Comparison of ENCODE assay signal across 19 mouse cellular contexts in genomic region chr2:93123829-93124228, GRCm38 (mm10).
DNase-seq lines count a peak whose midpoint lies in the region; ATAC-seq and TF ChIP-seq lines count a peak whose summit lies in the region.
"Had no signal": no experiment of that assay in that cellular context is flagged by ENCODE, and none has a peak within 500 bp of the region (broad histone marks: within the 10 kb centered on the region; RNA-seq: fewer than 3 reads in every experiment).

No protein-coding gene starts in this region.

- no peak overlapping the region for H3K4me2 ChIP-seq in midbrain, postnatal 0 days (ENCODE audit: low read depth, low read length, poor library complexity, severe bottlenecking)
- H3K4me2 ChIP-seq in embryonic facial prominence, embryonic 14.5 days (ENCODE audit: low read depth, low read length) = no peak overlapping the region
- H3K4me2 ChIP-seq in hindbrain, embryonic 15.5 days = no peak overlapping the region
- no peak overlapping the region for H3K4me2 ChIP-seq in midbrain, embryonic 16.5 days (ENCODE audit: low read length)
- H3K4me2 ChIP-seq: embryonic facial prominence, embryonic 15.5 days; heart, embryonic 12.5 days; liver, embryonic 13.5 days; lung, embryonic 15.5 days had no signal

- no peaks in the 10 kb centered on the region for H3K9me3 ChIP-seq in midbrain, embryonic 10.5 days (replicated peaks)
- H3K9me3 ChIP-seq in midbrain, postnatal 0 days (ENCODE audit: low read length) = no peaks in the 10 kb centered on the region
- no peaks in the 10 kb centered on the region for H3K9me3 ChIP-seq in embryonic facial prominence, embryonic 14.5 days (ENCODE audit: control insufficient read depth, low read length)
- H3K9me3 ChIP-seq in hindbrain, embryonic 15.5 days = no peaks in the 10 kb centered on the region
- H3K9me3 ChIP-seq in midbrain, embryonic 16.5 days (replicated peaks; ENCODE audit: control insufficient read depth, low read length, poor library complexity, severe bottlenecking) = no peaks in the 10 kb centered on the region
- H3K9me3 ChIP-seq: embryonic facial prominence, embryonic 15.5 days; heart, embryonic 12.5 days; liver, embryonic 13.5 days; lung, embryonic 15.5 days had no signal

- peaks cover 37% of the 10 kb centered on the region for H3K4me1 ChIP-seq in midbrain, embryonic 10.5 days
- H3K4me1 ChIP-seq in midbrain, postnatal 0 days (ENCODE audit: insufficient read depth, low read length) = peaks cover 4% of the 10 kb centered on the region; the same call in 1 of the 2 replicates
- 0 out of 2 replicates have a peak, but pooled peaks cover 2% of the 10 kb centered on the region for H3K4me1 ChIP-seq in embryonic facial prominence, embryonic 14.5 days (ENCODE audit: control insufficient read depth, insufficient read depth, low read length)
- H3K4me1 ChIP-seq in hindbrain, embryonic 15.5 days (replicated peaks) = peaks cover 31% of the 10 kb centered on the region
- H3K4me1 ChIP-seq in midbrain, embryonic 16.5 days (ENCODE audit: control insufficient read depth, insufficient read depth, low read length) = peaks cover 16% of the 10 kb centered on the region; the same call in 1 of the 2 replicates
- H3K4me1 ChIP-seq: liver, embryonic 13.5 days had no signal

- TF ChIP-seq CTCF in midbrain, postnatal 0 days (IDR thresholded peaks at IDR 0.05) = no peak

- 84% methylated on average over 11 of the region's 11 CpGs for WGBS in midbrain, embryonic 10.5 days
- WGBS in midbrain, postnatal 0 days = 70% methylated on average over 11 of the region's 11 CpGs
- WGBS in embryonic facial prominence, embryonic 14.5 days = 64% methylated on average over 11 of the region's 11 CpGs
- 54% methylated on average over 11 of the region's 11 CpGs for WGBS in hindbrain, embryonic 15.5 days
- 68% methylated on average over 11 of the region's 11 CpGs for WGBS in midbrain, embryonic 16.5 days

- DNase-seq in midbrain, embryonic 10.5 days (ENCODE audit: low spot score) = no peak
- DNase-seq in midbrain, postnatal 0 days (ENCODE audit: low spot score) = no peak
- DNase-seq in embryonic facial prominence, embryonic 14.5 days (ENCODE audit: low spot score) = no peak
- DNase-seq in liver = no peak
- no peak for DNase-seq in cerebellum, adult 9-11 months
- DNase-seq: adrenal gland, adult 2 months; cerebellum, postnatal 10 days; gastrocnemius, postnatal 36 days; heart, postnatal 14 days; liver, embryonic 13.5 days; thymus, postnatal 25 days had no signal

- no peak overlapping the region for H3K9ac ChIP-seq in midbrain, postnatal 0 days (replicated peaks; ENCODE audit: low read length, poor library complexity, severe bottlenecking)
- H3K9ac ChIP-seq in embryonic facial prominence, embryonic 14.5 days (ENCODE audit: low read depth, low read length) = no peak overlapping the region
- no peak overlapping the region for H3K9ac ChIP-seq in hindbrain, embryonic 15.5 days
- H3K9ac ChIP-seq in midbrain, embryonic 16.5 days (ENCODE audit: low read depth, low read length) = peak overlapping the region; percentile 40; the same call in 1 of the 2 replicates
- H3K9ac ChIP-seq: embryonic facial prominence, embryonic 15.5 days; heart, embryonic 12.5 days; liver, embryonic 13.5 days; lung, embryonic 15.5 days had no signal

- H3K27ac ChIP-seq in midbrain, embryonic 10.5 days (replicated peaks) = peak overlapping the region; percentile 49; the same call in 1 of the 2 replicates
- H3K27ac ChIP-seq in midbrain, postnatal 0 days (ENCODE audit: low read depth, low read length) = no peak overlapping the region
- H3K27ac ChIP-seq in embryonic facial prominence, embryonic 14.5 days (replicated peaks; ENCODE audit: low read depth, low read length) = no peak overlapping the region
- H3K27ac ChIP-seq in hindbrain, embryonic 15.5 days (replicated peaks) = 0 out of 2 replicates have a peak overlapping the region, but pooled peaks have one; percentile 15
- H3K27ac ChIP-seq in midbrain, embryonic 16.5 days (ENCODE audit: low read length) = no peak overlapping the region; the same call in 1 of the 2 replicates
- H3K27ac ChIP-seq: embryonic facial prominence, embryonic 15.5 days; liver, embryonic 13.5 days; lung, embryonic 15.5 days; macrophage had no signal

- H3K4me3 ChIP-seq in midbrain, embryonic 10.5 days = no peak overlapping the region
- no peak overlapping the region for H3K4me3 ChIP-seq in midbrain, postnatal 0 days (ENCODE audit: low read depth, low read length)
- H3K4me3 ChIP-seq in embryonic facial prominence, embryonic 14.5 days (ENCODE audit: low read depth, low read length) = no peak overlapping the region
- H3K4me3 ChIP-seq in hindbrain, embryonic 15.5 days = no peak overlapping the region
- H3K4me3 ChIP-seq in midbrain, embryonic 16.5 days (ENCODE audit: low read depth, low read length) = no peak overlapping the region
- H3K4me3 ChIP-seq: embryonic facial prominence, embryonic 15.5 days; heart, embryonic 12.5 days; liver, embryonic 13.5 days; lung, embryonic 15.5 days had no signal

- ATAC-seq in midbrain, postnatal 0 days (ENCODE audit: low FRiP score) = no peak
- 0 out of 2 replicates have a peak, but pooled peaks have one; percentile 23 for ATAC-seq in embryonic facial prominence, embryonic 14.5 days (ENCODE audit: low read depth)
- ATAC-seq in hindbrain, embryonic 15.5 days (ENCODE audit: low FRiP score, low read depth) = peak; percentile 24; the same call in 1 of the 2 replicates
- peak; percentile 9; the same call in 1 of the 2 replicates for ATAC-seq in midbrain, embryonic 16.5 days
- ATAC-seq in CD4-positive, CD25-positive, alpha-beta regulatory T cell, adult 4 months = no peak
- ATAC-seq: forebrain, embryonic 14.5 days had no signal

- no peaks in the 10 kb centered on the region for H3K36me3 ChIP-seq in midbrain, embryonic 10.5 days
- no peaks in the 10 kb centered on the region for H3K36me3 ChIP-seq in midbrain, postnatal 0 days (ENCODE audit: insufficient read depth, low read length)
- no peaks in the 10 kb centered on the region for H3K36me3 ChIP-seq in embryonic facial prominence, embryonic 14.5 days (ENCODE audit: control insufficient read depth, insufficient read depth, low read length)
- no peaks in the 10 kb centered on the region for H3K36me3 ChIP-seq in hindbrain, embryonic 15.5 days
- no peaks in the 10 kb centered on the region for H3K36me3 ChIP-seq in midbrain, embryonic 16.5 days (ENCODE audit: control insufficient read depth, insufficient read depth, low read length)
- H3K36me3 ChIP-seq: embryonic facial prominence, embryonic 15.5 days; heart, embryonic 12.5 days; liver, embryonic 13.5 days; lung, embryonic 15.5 days had no signal

- no peaks in the 10 kb centered on the region for H3K27me3 ChIP-seq in midbrain, embryonic 10.5 days (ENCODE audit: low read depth, poor library complexity, severe bottlenecking)
- no peaks in the 10 kb centered on the region for H3K27me3 ChIP-seq in midbrain, postnatal 0 days (ENCODE audit: insufficient read depth, low read length)
- no peaks in the 10 kb centered on the region for H3K27me3 ChIP-seq in embryonic facial prominence, embryonic 14.5 days (replicated peaks; ENCODE audit: control insufficient read depth, insufficient read depth, low read length)
- H3K27me3 ChIP-seq in hindbrain, embryonic 15.5 days = no peaks in the 10 kb centered on the region
- no peaks in the 10 kb centered on the region for H3K27me3 ChIP-seq in midbrain, embryonic 16.5 days (ENCODE audit: control insufficient read depth, insufficient read depth, low read depth, low read length)
- H3K27me3 ChIP-seq: embryonic facial prominence, embryonic 15.5 days; heart, embryonic 12.5 days; liver, embryonic 13.5 days; lung, embryonic 15.5 days had no signal

Comparison
In these comparisons a context has a peak if more than half of its experiments do, and no peak if none do; other contexts are left out.
1. H3K27ac ChIP-seq: peak in midbrain, embryonic 10.5 days (single experiment) and hindbrain, embryonic 15.5 days (single experiment); none in midbrain, postnatal 0 days (single experiment), embryonic facial prominence, embryonic 14.5 days (single experiment) and midbrain, embryonic 16.5 days (single experiment).
2. ATAC-seq: peak in embryonic facial prominence, embryonic 14.5 days (single experiment), hindbrain, embryonic 15.5 days (single experiment) and midbrain, embryonic 16.5 days (single experiment); none in midbrain, postnatal 0 days (single experiment) and CD4-positive, CD25-positive, alpha-beta regulatory T cell, adult 4 months (single experiment).